In the genomic region with DNA sequence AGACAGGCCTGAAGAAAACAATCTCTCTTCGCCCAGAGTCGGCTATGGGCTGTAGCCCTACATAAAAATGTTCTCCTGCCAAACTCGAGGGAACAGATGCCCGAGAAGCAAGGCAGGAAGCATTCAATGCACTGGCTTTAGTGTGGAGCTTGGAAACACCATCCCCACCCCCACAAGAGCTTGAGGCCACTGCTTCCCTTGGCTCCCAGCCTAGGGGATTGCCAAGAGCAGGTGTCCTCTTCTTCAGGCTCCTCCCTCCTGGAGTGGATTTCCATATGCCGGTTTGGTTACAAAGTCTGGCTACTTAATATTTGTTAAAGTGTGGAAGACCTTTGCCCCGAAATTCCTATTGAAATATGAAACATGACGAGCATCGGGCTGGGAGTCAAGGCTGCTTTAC, we compare ENCODE assay signal across 29 mouse cellular contexts. TPM values are rescaled to one million over a fixed set of nuclear protein-coding genes. Genes with fewer than 3 reads are reported as not detected.
DNase-seq lines count a peak whose midpoint lies in the region; ATAC-seq and TF ChIP-seq lines count a peak whose summit lies in the region.
"Had no signal": no experiment of that assay in that cellular context is flagged by ENCODE, and none has a peak within 500 bp of the region (broad histone marks: within the 10 kb centered on the region; RNA-seq: fewer than 3 reads in every experiment).

No protein-coding gene starts in this region.

- DNase-seq in forebrain, embryonic 10.5 days (ENCODE audit: extremely low spot score, low spot score): no peak
- no peak for DNase-seq in embryonic facial prominence, embryonic 10.5 days (ENCODE audit: low spot score)
- no peak for DNase-seq in adrenal gland, postnatal 4 days (ENCODE audit: low spot score in 2 of 2)
- DNase-seq: adrenal gland, adult 8-10 months; B cell, adult 2 months; cerebellum, adult 11 months; cerebellum, adult 9-11 months; gastrocnemius, postnatal 36 days; heart, adult 18-20 months; heart, postnatal 36 days; kidney, adult 8-10 months; kidney, postnatal 4 days; lung, embryonic 14.5 days; lung, postnatal 14 days; right cerebral cortex, postnatal 4 days; thymus, adult 18-20 months; thymus, postnatal 25 days had no signal

- peaks cover 44% of the 10 kb centered on the region for H3K4me1 ChIP-seq in forebrain, embryonic 15.5 days
- H3K4me1 ChIP-seq in forebrain, embryonic 10.5 days: peaks cover 62% of the 10 kb centered on the region
- no peaks in the 10 kb centered on the region for H3K4me1 ChIP-seq in intestine, embryonic 15.5 days (replicated peaks)
- H3K4me1 ChIP-seq in intestine, embryonic 16.5 days (ENCODE audit: control insufficient read depth, insufficient read depth, low read length): peaks cover 12% of the 10 kb centered on the region
- peaks cover 69% of the 10 kb centered on the region for H3K4me1 ChIP-seq in embryonic facial prominence, embryonic 10.5 days
- H3K4me1 ChIP-seq in intestine, postnatal 0 days (replicated peaks; ENCODE audit: control insufficient read depth, insufficient read depth, low read length): 0 out of 2 replicates have a peak, but pooled peaks cover 4% of the 10 kb centered on the region
- H3K4me1 ChIP-seq: liver, embryonic 15.5 days had no signal

- H3K9ac ChIP-seq in forebrain, embryonic 15.5 days (replicated peaks): no peak overlapping the region
- no peak overlapping the region for H3K9ac ChIP-seq in intestine, embryonic 15.5 days
- no peak overlapping the region for H3K9ac ChIP-seq in intestine, embryonic 16.5 days (ENCODE audit: low read depth, low read length)
- H3K9ac ChIP-seq in intestine, postnatal 0 days (ENCODE audit: low read depth, low read length): no peak overlapping the region
- H3K9ac ChIP-seq: liver, embryonic 15.5 days; lung, embryonic 14.5 days; midbrain, embryonic 15.5 days; neural tube, embryonic 12.5 days had no signal

- no peaks in the 10 kb centered on the region; the same call in 1 of the 2 replicates for H3K27me3 ChIP-seq in forebrain, embryonic 15.5 days
- H3K27me3 ChIP-seq in forebrain, embryonic 10.5 days (ENCODE audit: poor library complexity, severe bottlenecking): peaks cover 92% of the 10 kb centered on the region
- 0 out of 2 replicates have a peak, but pooled peaks cover 5% of the 10 kb centered on the region for H3K27me3 ChIP-seq in intestine, embryonic 15.5 days (replicated peaks)
- H3K27me3 ChIP-seq in intestine, embryonic 16.5 days (replicated peaks; ENCODE audit: control insufficient read depth, insufficient read depth, low read length): 0 out of 2 replicates have a peak, but pooled peaks cover 2% of the 10 kb centered on the region
- H3K27me3 ChIP-seq in embryonic facial prominence, embryonic 10.5 days (replicated peaks; ENCODE audit: low read depth, poor library complexity, severe bottlenecking): peaks cover 42% of the 10 kb centered on the region
- no peaks in the 10 kb centered on the region for H3K27me3 ChIP-seq in intestine, postnatal 0 days (replicated peaks; ENCODE audit: control insufficient read depth, insufficient read depth, low read length)
- H3K27me3 ChIP-seq: liver, embryonic 15.5 days; midbrain, embryonic 15.5 days had no signal

- H3K36me3 ChIP-seq in forebrain, embryonic 15.5 days: 0 out of 2 replicates have a peak, but pooled peaks cover 2% of the 10 kb centered on the region
- no peaks in the 10 kb centered on the region for H3K36me3 ChIP-seq in forebrain, embryonic 10.5 days (replicated peaks)
- H3K36me3 ChIP-seq in intestine, embryonic 15.5 days: no peaks in the 10 kb centered on the region
- no peaks in the 10 kb centered on the region for H3K36me3 ChIP-seq in intestine, embryonic 16.5 days (ENCODE audit: control insufficient read depth, insufficient read depth, low read length)
- no peaks in the 10 kb centered on the region for H3K36me3 ChIP-seq in embryonic facial prominence, embryonic 10.5 days (replicated peaks)
- no peaks in the 10 kb centered on the region for H3K36me3 ChIP-seq in intestine, postnatal 0 days (ENCODE audit: control insufficient read depth, insufficient read depth)
- H3K36me3 ChIP-seq: liver, embryonic 15.5 days; midbrain, embryonic 15.5 days; neural tube, embryonic 12.5 days had no signal

- H3K9me3 ChIP-seq in forebrain, embryonic 15.5 days: no peaks in the 10 kb centered on the region
- no peaks in the 10 kb centered on the region for H3K9me3 ChIP-seq in forebrain, embryonic 10.5 days
- no peaks in the 10 kb centered on the region for H3K9me3 ChIP-seq in intestine, embryonic 15.5 days
- H3K9me3 ChIP-seq in intestine, embryonic 16.5 days (ENCODE audit: control insufficient read depth, low read length): no peaks in the 10 kb centered on the region
- H3K9me3 ChIP-seq in embryonic facial prominence, embryonic 10.5 days: no peaks in the 10 kb centered on the region
- H3K9me3 ChIP-seq in intestine, postnatal 0 days (ENCODE audit: control insufficient read depth): no peaks in the 10 kb centered on the region
- H3K9me3 ChIP-seq: liver, embryonic 15.5 days; midbrain, embryonic 15.5 days; neural tube, embryonic 12.5 days had no signal

- 65% methylated on average over 8 of the region's 8 CpGs for WGBS in forebrain, embryonic 15.5 days
- WGBS in forebrain, embryonic 10.5 days: 86% methylated on average over 8 of the region's 8 CpGs
- WGBS in intestine, embryonic 15.5 days: 67% methylated on average over 8 of the region's 8 CpGs
- 60% methylated on average over 8 of the region's 8 CpGs for WGBS in intestine, embryonic 16.5 days
- 81% methylated on average over 8 of the region's 8 CpGs for WGBS in embryonic facial prominence, embryonic 10.5 days
- 57% methylated on average over 8 of the region's 8 CpGs for WGBS in intestine, postnatal 0 days

- no peak for TF ChIP-seq CTCF in intestine, postnatal 0 days (IDR thresholded peaks at IDR 0.05; ENCODE audit: low read depth)

- ATAC-seq in forebrain, embryonic 15.5 days (replicated peaks): no peak
- ATAC-seq in intestine, embryonic 15.5 days: peak; percentile 34; the same call in 1 of the 2 replicates
- ATAC-seq in intestine, embryonic 16.5 days: no peak
- peak; percentile 59 for ATAC-seq in intestine, postnatal 0 days
- ATAC-seq: activated CD4-positive, CD25-positive, alpha-beta regulatory T cell, adult 4 months; inflammation-experienced regulatory T-cells, adult 6 months; midbrain, embryonic 15.5 days had no signal

- H3K4me2 ChIP-seq in forebrain, embryonic 15.5 days (replicated peaks): no peak overlapping the region
- no peak overlapping the region for H3K4me2 ChIP-seq in intestine, embryonic 15.5 days (replicated peaks)
- H3K4me2 ChIP-seq in intestine, embryonic 16.5 days (ENCODE audit: low read depth, low read length): no peak overlapping the region
- no peak overlapping the region for H3K4me2 ChIP-seq in intestine, postnatal 0 days (replicated peaks; ENCODE audit: low read depth)
- H3K4me2 ChIP-seq: heart, embryonic 11.5 days; liver, embryonic 15.5 days; lung, embryonic 14.5 days; midbrain, embryonic 15.5 days; neural tube, embryonic 12.5 days had no signal

- H3K27ac ChIP-seq in forebrain, embryonic 15.5 days (replicated peaks): peak overlapping the region; percentile 32; the same call in 1 of the 2 replicates
- H3K27ac ChIP-seq in forebrain, embryonic 10.5 days: no peak overlapping the region
- no peak overlapping the region for H3K27ac ChIP-seq in intestine, embryonic 15.5 days
- no peak overlapping the region for H3K27ac ChIP-seq in intestine, embryonic 16.5 days (ENCODE audit: low read length)
- 0 out of 2 replicates have a peak overlapping the region, but pooled peaks have one; percentile 14 for H3K27ac ChIP-seq in embryonic facial prominence, embryonic 10.5 days (replicated peaks)
- H3K27ac ChIP-seq in intestine, postnatal 0 days (ENCODE audit: low read depth, low read length): no peak overlapping the region
- H3K27ac ChIP-seq: kidney, postnatal 0 days; liver, embryonic 15.5 days; midbrain, embryonic 15.5 days; neural tube, embryonic 12.5 days; stomach, postnatal 0 days had no signal

- H3K4me3 ChIP-seq in forebrain, embryonic 15.5 days: no peak overlapping the region
- H3K4me3 ChIP-seq in forebrain, embryonic 10.5 days: no peak overlapping the region
- H3K4me3 ChIP-seq in intestine, embryonic 15.5 days (replicated peaks): no peak overlapping the region
- no peak overlapping the region for H3K4me3 ChIP-seq in intestine, embryonic 16.5 days (ENCODE audit: low read length)
- no peak overlapping the region for H3K4me3 ChIP-seq in embryonic facial prominence, embryonic 10.5 days
- no peak overlapping the region for H3K4me3 ChIP-seq in intestine, postnatal 0 days (ENCODE audit: low read depth, low read length)
- H3K4me3 ChIP-seq: liver, embryonic 15.5 days; midbrain, embryonic 15.5 days; neural tube, embryonic 12.5 days had no signal

RNA-seq across cellular contexts. Expression of a gene that starts 24.0 kb away (rescaled TPM):
- 17.5 and 21.0 TPM in 2 replicates for polyA plus RNA-seq in forebrain, embryonic 15.5 days (2015; fragmentation: Nextera tagmentation; extraction: Ambion mirVana)
- 0.73 and 1.4 TPM in 2 replicates for polyA plus RNA-seq in forebrain, embryonic 10.5 days (2016; fragmentation: Nextera tagmentation; extraction: Ambion mirVana)
- 0.63 and 0.68 TPM in 2 replicates for polyA plus RNA-seq in intestine, embryonic 15.5 days (2015; fragmentation: Nextera tagmentation; extraction: Ambion mirVana)
- 0.45 and 0.68 TPM in 2 replicates for polyA plus RNA-seq in intestine, embryonic 16.5 days (2015; fragmentation: Nextera tagmentation; extraction: Ambion mirVana)
- polyA plus RNA-seq in embryonic facial prominence, embryonic 10.5 days (2016; fragmentation: Nextera tagmentation; extraction: Ambion mirVana): 2.3 and 3.9 TPM in 2 replicates
- polyA plus RNA-seq in intestine, postnatal 0 days (2015; fragmentation: Nextera tagmentation; extraction: Ambion mirVana): 0.27 and 0.35 TPM in 2 replicates
- total RNA-seq in adrenal gland, postnatal 4 days (2021): 1 to 10 TPM; 7.1 to 8.3 TPM
- polyA plus RNA-seq: inflammation-experienced regulatory T-cells, adult 6 months had no signal

Comparison
In these comparisons a context has a peak if more than half of its experiments do, and no peak if none do; other contexts are left out.
1. ATAC-seq: peak in intestine, embryonic 15.5 days (single experiment) and intestine, postnatal 0 days (single experiment); none in forebrain, embryonic 15.5 days (single experiment) and intestine, embryonic 16.5 days (single experiment).
2. H3K27ac ChIP-seq: peak in forebrain, embryonic 15.5 days (single experiment) and embryonic facial prominence, embryonic 10.5 days (single experiment); none in forebrain, embryonic 10.5 days (single experiment), intestine, embryonic 15.5 days (single experiment), intestine, embryonic 16.5 days (single experiment) and intestine, postnatal 0 days (single experiment).